Mouse (Mus musculus) right cerebral cortex, adult 18-20 months (tissue): Measurements from ENCODE around the gene Atp2b1.

Source experiments
- DNase-seq: peaks from one replicate; pipeline ENCODE4 v3.0.0; 2022; ENCODE audit warnings: mixed read lengths

Atp2b1 gene

DNA sequence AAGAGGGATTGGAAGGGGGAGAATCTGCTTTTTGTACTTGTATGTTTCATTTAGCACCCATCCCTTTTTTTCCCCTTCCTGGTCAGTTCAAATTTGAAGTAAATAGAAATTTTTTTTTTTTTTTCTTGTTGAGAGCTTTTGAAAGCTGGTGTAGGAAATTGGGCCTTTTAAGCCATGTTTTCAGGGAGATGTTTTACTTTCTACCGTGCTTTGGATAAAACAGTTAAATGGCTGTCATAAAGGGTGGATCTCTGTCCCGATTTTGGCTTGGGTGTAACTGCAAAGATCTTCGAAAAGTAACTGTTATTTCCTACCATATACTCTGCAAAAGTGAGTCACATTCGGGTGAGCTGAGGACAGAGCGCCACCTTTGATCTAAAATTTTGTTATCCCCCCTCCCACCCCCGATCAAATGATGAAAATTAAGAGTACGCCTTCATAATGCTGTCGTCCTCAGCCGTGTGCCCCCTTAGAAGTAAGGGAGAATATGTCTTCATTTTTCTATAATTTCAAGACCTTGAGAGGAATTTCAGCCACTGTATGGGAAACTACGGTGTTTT lies 2.7 kb downstream of the Atp2b1 start:
- DNase-seq = no peak

DNA sequence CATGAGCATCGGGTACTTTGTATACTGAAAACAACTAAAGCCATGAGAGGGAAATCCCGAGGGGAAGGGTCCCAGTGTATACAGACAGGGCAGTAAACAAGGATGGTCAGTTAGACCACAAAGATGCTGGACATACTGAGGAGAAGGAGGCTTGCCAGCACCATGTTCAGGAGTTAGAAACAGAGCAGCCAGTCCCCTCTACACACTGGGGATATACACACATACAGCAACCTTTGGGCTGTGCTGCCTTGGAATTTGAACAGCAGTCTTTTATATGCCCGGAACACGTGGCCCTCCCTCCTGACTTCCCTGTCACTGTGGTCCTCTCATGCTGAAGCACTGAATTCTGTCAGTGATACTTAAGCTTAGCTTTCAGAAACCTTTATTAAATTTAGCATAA lies 10.9 kb downstream of the Atp2b1 start:
- no peak for DNase-seq

- DNase-seq = no peak
Measured at GRCm38 (mm10) chr10:98926991-98927390, 12.8 kb downstream of the Atp2b1 start.

DNA sequence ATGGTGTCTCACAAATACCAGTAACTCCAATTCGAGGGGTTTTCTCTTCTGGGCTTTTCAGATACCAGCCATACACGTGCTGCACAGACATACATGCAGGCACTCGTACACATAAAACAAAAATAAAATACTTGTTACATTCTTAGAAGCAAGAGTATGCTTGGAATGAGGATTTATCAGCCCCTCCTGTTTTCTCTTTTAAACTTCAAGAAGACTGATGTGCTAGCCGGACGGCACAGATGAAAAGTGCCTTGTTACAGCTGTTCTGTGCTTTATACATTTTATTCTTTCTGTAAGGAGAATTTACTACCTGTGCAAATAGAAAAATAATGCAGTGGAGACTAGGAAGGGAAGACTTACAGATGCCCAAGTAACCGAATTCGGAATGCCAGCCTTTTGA lies 15.2 kb downstream of the Atp2b1 start:
- no peak for DNase-seq

DNA sequence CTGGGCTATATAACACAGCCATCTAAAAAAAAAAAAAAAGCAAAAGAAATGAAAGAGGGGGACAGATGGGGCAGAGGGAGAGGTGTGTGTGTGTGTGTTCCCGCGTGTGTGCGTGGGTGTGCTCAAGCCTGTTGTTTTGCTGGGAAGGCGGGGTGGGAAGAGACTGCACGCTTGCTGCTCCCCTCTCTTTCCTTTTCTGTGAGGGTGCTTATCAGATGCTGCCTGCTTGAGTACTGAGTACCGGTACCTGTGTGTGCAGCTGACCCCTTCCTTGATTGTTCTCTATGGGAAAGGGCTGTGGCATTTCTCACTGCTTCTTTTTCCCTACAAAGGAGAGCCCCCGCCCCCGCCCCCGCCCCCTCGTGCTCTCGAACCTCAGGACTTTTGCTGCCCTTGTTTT lies 15.9 kb downstream of the Atp2b1 start:
- peak; percentile 34 for DNase-seq

DNA sequence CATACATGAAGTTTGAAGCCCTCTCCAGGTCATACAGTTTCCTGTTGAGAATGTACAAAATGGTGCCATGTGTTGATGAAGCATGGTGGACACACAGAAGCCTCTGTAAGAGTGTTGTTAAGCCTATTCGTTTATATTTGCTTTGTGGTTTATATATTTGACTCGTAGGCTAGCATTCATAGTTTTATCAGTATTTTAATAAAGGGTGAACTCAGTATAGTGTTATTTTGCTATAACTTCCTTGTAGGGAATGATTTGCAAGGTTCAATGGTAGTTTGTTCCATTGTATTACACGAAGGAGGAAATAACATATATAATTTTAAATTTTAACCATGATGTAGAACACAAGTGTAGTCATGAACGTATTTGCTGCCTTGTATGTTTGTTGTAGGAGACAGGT lies 25.9 kb downstream of the Atp2b1 start:
- no peak for DNase-seq

GRCm38 (mm10) chr10:98940799-98941198 lies 26.6 kb downstream of the Atp2b1 start:
- DNase-seq = no peak

DNA sequence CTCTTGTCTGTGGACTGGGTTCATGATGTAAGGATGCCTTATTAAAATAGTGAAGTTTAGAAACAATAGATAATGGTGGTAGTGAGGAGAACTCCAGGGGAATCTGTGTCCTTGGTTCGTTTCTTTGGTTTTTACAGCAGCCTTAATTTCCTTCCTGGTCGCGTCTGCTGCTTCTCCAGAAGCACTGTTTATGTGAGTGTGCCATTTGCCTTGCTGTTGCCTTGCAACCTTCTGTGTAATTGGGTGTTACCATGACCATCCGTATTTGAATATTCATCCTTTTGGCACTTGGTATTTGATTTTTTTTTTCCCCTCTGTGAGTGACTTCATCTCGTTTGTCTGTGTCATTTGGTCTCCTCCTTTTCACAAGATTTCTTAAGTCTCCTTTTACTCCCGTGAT lies 27.8 kb downstream of the Atp2b1 start:
- DNase-seq = no peak

GRCm38 (mm10) chr10:98942999-98943398 lies 28.8 kb downstream of the Atp2b1 start:
- no peak for DNase-seq

DNA sequence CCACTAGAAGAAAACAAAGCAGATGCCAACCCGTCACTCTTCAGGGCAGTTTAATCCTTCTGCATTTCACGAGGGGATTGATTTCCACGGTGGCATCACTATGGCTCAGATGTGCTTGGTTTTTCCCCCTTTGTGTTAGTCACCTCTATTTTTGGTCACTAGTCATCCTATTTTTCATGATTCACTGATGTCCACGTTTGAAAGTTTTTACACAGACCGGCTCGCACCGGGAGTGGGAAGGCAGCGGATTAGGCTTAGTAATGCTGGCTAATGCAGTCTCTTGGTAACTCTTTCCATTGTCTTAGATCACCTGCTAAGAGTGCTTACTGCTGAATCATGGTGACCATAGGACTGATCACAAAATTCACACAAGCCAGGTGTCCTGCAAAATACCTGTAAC lies 29.7 kb downstream of the Atp2b1 start:
- DNase-seq = no peak

GRCm38 (mm10) chr10:98946031-98946791 lies 32.0 kb downstream of the Atp2b1 start:
- no peak for DNase-seq

GRCm38 (mm10) chr10:98947206-98947605 lies 33.0 kb downstream of the Atp2b1 start:
- no peak for DNase-seq

DNA sequence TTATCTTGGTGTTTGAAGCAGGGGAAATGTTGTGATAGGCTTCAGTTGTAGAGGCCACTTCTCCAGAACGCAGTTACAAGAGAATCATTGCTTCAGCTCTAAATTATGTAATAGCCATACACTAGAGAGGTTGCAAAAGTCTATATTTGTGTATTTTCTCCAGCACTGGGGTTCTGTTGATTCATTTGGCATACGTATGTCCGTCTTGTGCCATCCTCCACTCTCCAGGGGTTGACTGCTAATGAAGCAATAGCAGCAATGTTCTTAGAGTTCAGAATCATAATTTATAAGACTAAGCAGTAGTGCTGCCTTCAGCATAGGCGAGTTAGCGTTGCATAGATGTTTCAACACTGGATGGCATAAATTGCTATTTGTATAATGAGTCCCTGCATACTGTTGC lies 33.9 kb downstream of the Atp2b1 start:
- no peak for DNase-seq

GRCm38 (mm10) chr10:98949750-98950149 lies 35.5 kb downstream of the Atp2b1 start:
- DNase-seq = no peak

GRCm38 (mm10) chr10:98951286-98952270 lies 37.4 kb downstream of the Atp2b1 start:
- DNase-seq = peak; percentile 42

DNA sequence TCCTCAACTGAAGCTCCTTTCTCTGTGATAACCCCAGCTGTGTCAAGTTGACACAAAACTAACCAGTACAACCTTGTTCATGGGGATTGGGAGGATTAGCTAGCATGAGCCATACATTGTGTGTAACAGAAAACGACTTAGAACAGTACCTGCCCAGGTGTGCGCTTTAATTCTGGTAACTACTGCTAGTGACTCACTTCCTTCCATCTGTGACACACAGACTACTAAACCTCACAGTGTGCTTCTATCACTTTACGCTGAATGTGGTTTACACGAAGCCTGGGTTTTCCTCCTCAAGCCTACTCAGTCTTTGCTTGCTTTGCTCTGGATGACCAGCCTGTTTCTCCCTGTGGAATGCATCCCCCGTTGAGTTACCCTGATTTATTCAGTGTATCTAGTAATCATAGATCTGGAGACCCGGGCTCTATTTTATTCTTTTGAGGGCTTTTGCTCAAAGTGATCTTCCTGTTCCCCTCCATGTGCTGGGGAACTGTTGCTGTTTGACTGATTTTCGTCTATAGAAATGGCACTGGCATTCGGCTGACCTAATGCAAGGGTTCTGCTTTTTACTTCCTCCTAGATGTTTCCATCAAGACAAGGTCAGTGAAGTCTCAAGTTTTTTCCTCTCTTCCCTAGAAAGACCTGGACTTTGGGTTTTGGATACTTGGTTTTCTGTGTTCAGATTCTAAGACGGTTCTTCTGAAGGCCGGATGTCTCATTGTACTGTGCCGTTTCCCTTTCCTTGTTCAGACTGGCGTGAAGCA lies 40.2 kb downstream of the Atp2b1 start:
- DNase-seq = no peak

GRCm38 (mm10) chr10:98956124-98956523 lies 41.9 kb downstream of the Atp2b1 start:
- DNase-seq = no peak

- DNase-seq = no peak
Measured at GRCm38 (mm10) chr10:98958752-98959151, 44.5 kb downstream of the Atp2b1 start.

DNA sequence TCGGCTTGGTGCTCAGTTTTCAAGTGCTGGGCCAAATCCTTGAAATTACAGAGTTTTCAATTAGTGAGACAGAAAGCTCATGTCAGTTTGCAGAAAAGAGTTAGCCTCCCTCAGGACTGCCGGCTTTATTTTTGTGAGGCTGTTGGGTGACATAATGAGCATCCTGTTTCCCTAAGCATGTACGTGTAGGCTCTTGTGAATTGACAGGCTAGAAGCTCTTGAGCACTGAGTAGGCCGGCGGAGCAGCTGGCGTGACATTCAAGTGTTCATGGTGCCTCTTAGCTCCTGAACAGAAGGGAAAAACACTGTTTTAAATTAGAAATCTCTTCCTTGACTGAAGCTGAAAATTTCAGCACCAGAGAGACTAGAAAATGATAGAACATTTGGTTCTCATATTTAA lies 45.2 kb downstream of the Atp2b1 start:
- peak; percentile 88 for DNase-seq

- DNase-seq = no peak
Measured at GRCm38 (mm10) chr10:98960911-98961310, 46.7 kb downstream of the Atp2b1 start.

DNA sequence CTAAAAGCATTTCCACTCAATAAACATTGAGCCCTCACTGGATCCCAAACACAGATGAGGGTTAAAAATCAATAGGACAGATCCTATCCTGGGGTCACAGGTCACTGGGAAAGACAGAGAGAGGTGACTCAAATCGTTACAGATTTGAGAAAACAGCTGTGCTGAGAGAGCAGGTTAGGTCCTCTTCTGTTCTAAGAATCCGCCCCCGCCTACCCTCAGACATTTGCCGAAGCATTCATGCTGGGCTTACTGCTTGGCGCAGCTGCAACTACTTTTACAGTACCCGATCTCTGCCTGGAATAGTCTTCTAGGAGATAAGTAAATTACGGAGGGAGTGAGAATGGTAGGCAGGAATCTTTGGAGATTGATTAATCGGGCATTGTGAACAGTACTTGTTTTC lies 47.9 kb downstream of the Atp2b1 start:
- DNase-seq = peak; percentile 84

DNA sequence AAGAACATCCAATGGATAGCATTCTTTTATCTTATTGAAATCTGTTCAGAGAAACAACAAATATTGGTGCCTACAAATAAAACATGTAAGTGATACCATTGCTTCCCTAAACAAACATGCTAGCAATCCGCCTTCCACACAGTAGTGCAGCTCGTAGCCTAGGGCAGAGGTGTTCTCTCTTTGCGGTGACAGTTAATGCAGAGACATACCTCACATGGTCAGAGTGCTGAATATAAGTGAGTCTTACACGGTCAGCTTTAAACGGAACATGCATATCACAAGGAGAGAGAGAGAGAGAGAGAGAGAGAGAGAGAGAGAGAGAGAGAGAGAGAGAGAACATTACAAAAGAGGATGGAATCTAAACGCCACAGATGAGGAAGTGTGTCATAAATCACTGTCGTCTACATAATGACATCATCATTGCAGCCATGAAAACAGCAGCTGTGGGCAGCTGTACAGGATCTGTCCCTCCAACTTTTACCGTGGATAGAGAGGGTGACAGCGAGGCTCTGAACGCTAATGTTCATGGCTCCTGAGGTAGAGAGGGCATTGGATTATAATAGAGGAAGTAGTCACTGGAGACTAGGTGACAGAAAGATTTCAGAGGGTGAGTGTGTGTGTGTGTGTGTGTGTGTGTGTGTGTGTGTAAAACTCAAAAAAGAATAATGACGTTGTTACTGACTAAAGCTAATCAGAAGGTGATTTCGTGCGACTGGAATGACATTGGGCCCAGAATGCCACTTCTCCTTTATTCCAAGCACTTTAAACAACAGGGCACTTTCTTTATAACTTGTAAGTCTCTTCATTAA lies 52.4 kb downstream of the Atp2b1 start:
- no peak for DNase-seq
